Mouse (Mus musculus): ENCODE data around the gene Pld6.

The Pld6 gene

DNA sequence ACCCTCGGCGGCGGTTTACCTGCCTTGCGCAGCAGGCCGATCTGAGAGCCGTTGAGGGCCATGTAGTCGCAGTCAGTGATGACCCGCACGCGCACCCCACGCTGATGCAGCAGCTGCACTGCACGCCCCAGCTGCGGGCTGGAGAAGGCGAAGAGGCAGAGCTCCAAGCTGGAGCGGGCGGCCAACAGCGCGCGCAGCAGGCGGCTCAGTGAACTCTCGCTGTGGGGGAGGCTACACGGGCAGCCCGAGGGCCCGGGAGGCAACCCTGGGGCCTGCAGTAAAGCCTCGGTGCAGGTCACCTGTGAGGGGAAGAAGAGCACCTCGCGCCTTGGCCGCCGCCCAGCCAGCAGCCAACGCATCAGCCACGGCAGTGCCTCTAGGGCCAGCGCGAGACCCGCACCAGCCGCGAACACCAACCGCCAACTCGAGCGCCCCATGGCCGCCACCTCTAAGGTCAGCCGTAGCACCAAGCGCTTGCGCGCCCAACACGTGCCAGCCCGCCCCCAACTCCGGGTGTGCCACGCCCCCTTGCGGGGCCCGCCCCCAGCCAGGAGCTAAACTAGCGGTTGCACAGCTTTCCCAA lies at the start of gene Pld6:
Gene Pld6, minus strand, starts transcription at position 447 of the 583 bp plus-strand sequence.
- DNase-seq (ENCODE audit: low spot score), result peak; percentile 79

DNA sequence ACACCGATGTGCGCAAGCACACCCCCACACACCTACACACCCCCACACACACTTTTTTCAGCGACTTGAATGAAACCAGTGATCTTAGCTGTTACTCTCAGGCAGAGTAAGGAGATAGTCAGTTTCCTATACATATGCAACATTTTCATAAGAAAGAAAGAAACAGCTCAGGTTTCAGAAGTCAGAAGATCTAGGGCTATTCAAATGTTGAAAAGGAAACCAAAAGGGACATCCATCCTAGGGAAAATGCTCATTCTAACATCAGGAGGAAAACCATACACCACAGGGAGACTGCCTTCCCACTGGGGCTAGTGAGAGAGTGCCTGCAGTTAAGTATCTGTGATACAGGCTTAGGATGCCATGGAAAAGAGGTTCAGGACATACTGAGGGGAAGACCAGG lies 34.2 kb upstream of the Pld6 start:
- DNase-seq (ENCODE audit: low spot score), result no peak

GRCm38 (mm10) chr11:59817916-59818315 lies 30.5 kb upstream of the Pld6 start:
- DNase-seq (ENCODE audit: low spot score), result no peak

DNA sequence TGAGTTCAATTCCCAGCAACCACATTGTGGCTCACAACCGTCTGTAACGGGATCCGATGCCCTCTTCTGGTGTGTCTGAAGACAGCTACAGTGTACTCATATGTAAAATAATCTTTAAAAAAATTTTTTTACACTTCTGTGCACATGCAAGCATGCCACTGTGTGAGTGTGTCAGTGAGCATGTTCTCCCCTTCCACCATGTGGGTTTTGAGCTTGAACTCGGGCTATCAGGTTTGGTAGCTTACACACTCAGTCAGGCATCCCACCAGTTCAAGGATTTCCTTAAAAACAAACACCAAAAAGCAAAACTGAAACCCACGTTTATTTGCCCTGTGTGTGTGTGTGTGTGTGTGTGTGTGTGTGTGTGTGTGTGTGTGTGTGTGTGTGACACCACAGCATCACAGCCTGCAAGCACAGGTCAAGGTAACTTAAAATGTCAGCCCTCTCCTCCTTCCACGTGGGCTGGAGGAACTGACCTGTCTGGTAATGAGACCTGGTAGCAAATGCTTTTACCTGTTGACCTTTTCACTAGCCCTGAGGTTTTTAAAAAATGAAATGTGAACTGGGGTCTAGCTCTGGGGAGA lies 28.1 kb upstream of the Pld6 start:
- DNase-seq (ENCODE audit: low spot score), result no peak

DNA sequence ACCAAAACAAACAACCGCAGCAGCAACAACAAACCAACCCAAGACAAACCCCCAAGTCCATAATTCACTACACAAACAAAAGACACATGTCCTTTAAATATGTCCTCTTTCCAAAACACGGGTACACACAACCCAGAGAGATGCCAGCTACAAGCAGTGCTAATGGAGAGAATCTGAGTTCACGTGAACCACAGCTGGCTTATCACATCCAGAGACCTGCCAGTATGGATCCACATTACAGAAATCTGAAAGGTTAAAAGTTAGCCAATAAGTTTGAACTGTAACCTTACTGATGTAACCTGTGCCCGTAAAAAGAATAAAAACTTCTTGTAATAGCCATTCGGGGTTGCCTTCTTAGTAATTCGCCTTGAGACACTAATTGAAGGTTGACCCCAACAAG lies 27.5 kb upstream of the Pld6 start:
- no peak for DNase-seq (ENCODE audit: low spot score)

DNA sequence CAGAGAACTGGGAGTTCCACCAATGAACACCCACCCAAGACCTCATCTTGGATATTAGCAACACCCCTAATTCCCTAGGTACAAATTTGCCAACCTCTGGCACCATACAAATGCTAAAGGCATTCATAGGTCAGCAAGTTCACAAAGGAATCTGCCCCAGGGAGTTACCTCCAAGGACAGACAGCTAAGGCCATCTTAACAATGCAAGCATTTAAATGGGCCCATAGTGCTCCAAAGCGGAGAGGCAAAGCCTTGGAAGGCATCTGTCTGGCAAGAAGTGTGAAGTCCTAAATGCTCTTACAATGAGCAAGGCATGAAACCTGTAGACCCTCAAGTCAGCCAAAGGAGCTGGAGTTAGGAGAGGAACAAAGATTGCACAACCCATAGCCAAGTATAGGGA lies 26.9 kb upstream of the Pld6 start:
- DNase-seq (ENCODE audit: low spot score), result no peak

DNA sequence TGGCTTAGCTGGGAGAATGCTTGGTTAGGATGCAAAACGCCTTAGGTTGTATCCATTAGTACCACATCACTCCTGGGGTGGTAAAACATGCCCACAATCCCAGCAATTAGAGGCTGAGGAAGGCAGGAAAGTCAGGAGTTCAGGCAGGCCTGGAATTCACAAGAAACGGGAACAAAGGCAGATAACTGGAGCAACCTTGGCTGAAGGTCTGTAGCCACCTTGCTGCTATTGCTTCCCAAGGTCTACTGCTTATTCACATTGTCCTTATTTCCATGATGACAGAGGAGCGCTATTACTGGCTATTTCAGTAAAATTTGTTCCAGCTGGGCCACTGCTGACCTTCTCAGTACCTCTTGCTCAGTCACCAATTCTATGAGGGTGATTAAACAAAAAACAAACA lies 25.8 kb upstream of the Pld6 start:
- DNase-seq (ENCODE audit: low spot score), result no peak

GRCm38 (mm10) chr11:59811211-59811610 lies 23.8 kb upstream of the Pld6 start:
- no peak for DNase-seq (ENCODE audit: low spot score)

DNA sequence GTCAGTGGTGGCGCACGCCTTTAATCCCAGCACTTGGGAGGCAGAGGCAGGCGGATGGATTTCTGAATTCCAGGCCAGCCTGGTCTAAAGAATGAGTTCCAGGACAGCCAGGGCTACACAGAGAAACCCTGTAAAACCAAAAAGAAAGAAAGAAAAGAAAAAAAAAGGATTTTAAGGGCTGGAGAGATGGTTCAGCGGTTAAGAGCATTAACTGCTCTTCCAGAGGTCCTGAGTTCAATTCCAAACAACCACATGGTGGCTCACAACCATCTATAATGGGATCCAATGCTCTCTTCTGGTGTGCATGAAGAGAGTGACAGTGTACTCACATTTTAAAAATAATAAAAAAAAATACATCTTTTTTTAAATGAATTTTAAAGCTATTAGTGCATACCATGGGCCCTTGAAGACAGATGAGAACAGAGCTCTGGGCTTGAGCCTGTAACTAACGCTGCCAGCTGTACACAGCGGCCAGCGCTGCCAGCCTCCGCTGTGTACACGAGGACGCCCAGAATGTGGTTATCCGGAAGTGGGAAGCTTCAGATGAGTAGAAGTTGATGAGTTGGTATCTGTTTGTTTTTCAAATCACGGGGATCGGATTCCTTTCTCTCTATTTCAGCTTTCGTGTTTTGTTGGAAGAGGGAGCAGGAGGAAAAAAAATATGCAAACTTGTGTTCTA lies 23.2 kb upstream of the Pld6 start:
- no peak for DNase-seq (ENCODE audit: low spot score)

- peak; percentile 89 for DNase-seq (ENCODE audit: low spot score)
These were observed 22.4 kb upstream of the Pld6 start, which contains the start of gene Flcn for GRCm38 (mm10) chr11:59809670-59810474. TSS of gene Flcn (minus strand) at chr11:59810016.

DNA sequence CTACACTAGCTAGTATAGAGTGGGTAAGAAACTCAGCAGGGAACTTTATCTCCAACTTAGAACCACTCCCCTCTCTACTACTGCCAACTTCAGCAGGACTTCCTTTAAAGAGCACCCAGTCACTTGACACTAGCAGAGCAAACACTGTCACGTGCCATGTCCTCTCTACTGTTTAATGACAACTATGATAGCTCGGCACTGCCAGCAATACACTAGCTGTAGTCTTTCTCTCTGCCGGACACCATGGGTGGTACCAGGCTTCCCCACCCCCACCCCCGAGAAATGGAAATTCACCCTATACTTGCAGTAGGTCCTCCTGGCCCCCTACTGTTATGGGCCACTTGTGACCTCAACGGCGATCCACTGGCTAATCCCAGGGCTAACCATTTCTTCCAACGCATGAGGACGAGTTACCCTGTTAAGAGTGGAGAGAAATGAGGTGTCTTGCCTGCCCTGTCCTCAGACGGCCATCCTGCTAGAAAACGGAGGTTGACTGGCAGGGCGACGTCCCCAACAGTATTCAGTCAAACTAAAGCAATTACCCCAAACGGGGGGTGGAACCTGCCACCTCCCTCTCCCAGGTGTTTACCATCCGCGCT lies 21.7 kb upstream of the Pld6 start:
- DNase-seq (ENCODE audit: low spot score), result peak; percentile 19

DNA sequence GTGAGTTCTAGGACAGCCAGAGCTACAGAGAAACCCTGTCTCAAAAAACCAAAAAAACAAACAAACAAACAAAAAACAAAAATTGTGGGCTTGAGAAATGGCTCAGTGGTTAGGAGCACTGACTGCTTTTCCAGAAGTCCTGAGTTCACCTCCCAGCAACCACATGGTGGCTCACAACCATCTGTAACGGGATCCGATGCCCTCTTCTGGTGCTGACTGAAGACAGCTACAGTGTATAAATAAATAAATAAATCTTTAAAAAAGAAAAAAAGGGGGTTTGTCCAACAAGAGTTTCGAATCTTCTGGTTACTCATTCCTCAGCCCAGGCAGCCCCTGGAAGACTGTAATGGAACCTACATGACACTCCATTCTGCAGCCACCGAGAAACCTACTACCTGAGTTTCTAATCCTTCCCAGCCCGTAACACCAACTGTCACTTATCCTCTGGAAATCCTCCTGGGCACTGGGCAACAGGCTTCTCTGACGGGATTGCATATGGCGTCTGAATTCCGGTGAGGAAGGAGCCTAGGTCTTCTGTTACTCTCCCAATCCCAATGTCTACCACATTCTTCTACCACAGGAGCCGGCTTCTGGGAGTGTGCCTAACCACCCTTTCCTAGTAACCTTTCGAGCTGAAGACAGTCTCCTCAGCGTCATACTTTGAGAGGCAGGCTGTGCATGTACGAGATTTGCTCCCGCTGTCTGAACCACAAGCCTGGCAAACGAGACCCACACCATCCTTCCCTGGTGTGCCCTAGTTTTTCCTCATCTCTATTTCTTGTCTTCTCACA lies 20.9 kb upstream of the Pld6 start:
- no peak for DNase-seq (ENCODE audit: low spot score)

DNA sequence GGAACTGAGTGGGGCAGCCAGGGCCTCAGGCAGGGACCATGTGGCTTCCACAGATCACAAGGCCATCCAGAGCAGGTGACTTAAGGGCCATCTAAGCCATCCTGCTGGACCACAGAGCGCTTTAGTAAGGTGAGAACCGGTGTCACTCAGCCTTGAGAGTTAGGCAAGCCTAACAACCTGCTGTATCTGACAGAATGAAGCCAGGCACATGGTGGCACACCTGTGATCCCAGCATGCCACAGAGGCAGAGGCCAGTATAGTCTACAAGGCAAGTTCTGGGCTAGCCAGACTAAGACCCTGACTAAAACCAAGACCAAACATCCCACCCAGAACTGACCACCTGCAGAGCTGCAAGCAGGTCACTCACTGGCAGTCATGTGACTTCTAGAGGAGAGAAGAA lies 18.2 kb upstream of the Pld6 start:
- no peak for DNase-seq (ENCODE audit: low spot score)

DNA sequence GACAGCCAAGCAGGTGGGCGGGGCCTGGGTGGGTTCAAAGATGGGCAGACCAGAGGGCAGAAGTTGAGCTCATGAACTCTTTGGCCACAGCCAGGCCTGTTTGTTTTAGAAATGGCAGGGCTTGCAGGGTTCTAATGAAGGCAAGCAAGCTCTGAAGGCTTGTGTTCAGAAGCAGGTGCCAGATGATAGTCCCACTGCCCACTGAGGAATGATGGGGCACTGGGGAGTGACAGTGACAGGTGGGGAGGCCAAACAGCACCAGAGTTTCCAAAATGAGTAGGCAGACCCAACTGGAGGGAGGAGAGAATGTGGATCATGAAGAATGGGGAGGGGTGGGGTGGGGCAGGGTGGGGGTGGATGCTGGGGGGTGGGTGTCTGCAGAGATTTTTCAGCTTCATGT lies 17.8 kb upstream of the Pld6 start:
- DNase-seq (ENCODE audit: low spot score), result no peak

GRCm38 (mm10) chr11:59804409-59805110 lies 17.1 kb upstream of the Pld6 start:
- no peak for DNase-seq (ENCODE audit: low spot score)

DNA sequence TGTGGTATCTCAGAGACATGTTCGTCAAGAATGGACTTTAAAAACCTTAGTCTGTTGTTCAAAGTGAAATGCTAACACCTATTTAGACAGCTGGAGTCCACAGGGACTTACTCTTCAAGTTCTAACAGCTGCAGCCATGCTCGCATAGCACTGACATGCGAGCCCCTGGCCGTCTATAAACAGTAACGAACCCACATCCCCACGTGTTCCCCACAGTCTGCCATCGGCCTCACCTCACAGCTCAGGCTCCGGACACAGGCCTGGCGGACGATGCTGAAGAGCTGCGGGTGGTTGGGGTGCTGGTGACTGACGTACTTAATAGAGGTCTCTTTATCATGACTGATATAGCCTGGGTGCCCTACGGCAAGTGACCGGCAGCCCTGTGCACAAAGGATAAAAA lies 16.1 kb upstream of the Pld6 start:
- no peak for DNase-seq (ENCODE audit: low spot score)

GRCm38 (mm10) chr11:59801881-59802280 lies 14.4 kb upstream of the Pld6 start:
- no peak for DNase-seq (ENCODE audit: low spot score)

DNA sequence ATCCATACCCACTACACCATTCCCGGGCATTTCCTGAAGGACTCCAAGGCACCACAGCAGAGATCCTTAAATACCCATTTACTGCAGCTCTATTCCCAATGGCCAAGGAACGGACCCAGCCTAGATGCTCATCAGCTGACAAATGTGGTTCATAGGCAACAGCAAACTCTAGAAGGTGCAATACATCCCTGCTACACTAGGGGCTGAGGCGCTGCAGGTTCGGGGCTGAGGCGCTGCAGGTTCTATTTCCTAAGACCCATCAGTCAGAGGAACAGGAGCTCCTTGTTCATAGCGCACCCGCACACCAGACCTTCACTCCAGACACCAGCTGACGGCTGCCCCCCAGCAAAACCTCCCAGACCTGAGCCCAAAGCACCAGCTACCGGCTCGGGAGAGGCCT lies 13.0 kb upstream of the Pld6 start:
- no peak for DNase-seq (ENCODE audit: low spot score)

DNA sequence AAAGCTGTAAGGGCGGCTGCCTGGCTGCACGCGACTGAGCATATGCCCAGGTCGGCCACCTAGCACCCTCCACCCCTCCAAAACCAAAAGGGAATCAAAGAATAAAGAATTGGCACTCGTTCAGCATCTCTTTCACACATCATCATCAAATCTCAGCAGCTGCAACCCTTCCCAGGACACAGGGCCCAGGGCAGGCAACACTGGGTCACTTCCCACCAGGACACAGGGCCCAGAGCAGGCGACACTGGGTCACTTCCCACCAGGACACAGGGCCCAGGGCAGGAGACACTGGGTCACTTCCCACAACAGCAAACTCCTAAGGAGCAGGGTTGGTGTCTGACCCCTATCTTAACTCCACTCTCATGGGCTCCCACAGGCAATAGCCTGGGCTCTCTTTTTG lies 5.9 kb upstream of the Pld6 start:
- no peak for DNase-seq (ENCODE audit: low spot score)

GRCm38 (mm10) chr11:59789311-59789710 lies 1.9 kb upstream of the Pld6 start:
- DNase-seq (ENCODE audit: low spot score), result no peak
